Mouse (Mus musculus) kidney, adult 11 months (tissue): ENCODE measurements around the gene Zfp292.
"Not testable (repeated sequence)": the region's sequence is repeated elsewhere in the genome, so short reads cannot be mapped to it uniquely, and the experiment has no call there.

Source experiments
- DNase-seq: peaks from one replicate; pipeline ENCODE4 v3.0.0; 2022

The Zfp292 gene

DNA sequence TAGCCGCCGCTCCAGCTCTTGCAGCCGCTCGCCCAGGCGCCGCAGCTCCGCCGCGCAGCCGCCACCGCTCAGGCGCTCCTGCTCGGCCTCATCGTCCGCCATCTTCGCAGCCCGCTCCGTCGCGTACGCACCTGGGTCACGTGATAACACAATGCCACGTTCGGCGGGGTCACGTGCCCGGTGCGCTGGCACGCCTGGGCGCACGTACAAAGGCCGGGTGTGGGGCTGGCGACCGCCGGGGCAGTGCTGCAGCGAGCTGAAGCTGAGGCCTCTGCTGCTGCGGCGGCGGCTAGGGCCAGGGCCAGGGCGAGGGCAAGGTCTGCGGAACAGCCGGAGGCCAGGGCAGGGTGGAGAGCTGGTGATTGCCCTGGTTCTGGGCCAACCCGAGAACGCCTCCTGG is at the start of gene Zfp292:
TSS of gene Zfp292 (minus strand) at position 143 of the 400 bp plus-strand sequence.
- DNase-seq: peak; percentile 96

DNA sequence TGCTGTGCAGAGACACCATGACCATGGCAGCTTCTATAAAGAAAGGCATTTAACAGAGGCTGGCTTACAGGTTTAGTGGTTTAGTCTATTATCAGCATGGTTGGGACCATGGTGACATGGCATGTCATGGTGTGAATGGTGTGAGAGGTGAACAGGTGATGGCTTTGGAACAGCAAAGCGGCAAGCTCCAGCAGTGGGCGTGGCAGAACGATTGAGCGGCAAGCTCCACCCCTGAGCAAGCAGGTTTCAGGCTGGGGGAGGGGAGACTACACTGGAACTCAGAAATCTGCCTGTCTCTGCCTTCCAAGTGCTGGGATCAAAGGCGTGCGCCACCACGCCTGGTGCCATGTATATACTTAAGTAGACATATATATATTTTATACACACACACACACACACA is 45.6 kb upstream of the Zfp292 start:
- DNase-seq: not testable (repeated sequence)

DNA sequence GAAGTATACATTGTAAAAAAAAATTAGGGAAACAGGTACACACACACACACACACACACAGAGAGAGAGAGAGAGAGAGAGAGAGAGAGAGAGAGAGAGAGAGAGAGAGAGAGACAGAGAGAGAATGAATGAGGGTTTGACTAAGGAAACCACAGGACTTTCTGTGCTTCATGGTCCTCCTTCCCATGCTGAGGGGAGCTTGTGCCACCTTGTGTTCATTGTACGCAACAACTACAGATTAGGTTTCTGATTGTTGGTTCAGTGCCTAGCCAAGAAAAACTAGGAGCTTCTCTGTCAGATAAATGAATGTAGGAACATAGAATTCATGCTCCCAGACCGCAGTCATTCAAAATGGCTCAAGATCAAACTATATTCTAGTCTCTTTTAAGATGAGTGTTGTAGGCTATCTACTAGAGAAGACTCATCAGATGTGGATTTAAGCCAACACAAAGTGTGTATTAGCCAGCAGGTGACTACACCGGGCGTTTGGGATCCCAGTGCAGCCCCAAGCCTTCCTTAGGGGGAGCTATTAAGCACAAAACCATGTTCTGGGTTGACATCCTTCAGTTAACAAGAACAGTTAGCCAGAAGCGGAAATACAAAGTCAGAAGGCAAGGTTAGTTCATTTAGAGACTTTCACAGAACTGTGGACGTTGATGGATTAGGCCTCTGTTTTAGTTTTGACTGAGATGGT is 39.6 kb upstream of the Zfp292 start:
- peak; percentile 8 for DNase-seq

DNA sequence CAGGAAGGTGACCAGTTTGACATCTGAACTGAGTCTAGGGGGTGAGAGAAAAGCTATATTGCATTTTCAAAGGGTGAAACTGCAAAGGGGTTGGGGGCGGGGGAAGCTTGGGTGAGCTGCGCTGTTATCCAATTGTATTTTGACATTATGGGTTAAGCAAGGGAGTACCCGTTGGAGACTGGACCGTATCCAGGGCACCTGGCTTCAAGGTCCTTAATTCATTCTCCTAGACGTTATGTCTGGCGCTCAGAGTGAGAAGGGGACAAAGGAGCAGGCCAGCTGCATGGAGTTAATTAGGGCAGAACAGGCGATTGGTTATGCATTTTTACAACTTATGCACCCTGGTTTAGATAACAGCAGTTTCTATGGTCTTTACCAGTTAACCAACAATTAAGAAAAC is 34.6 kb upstream of the Zfp292 start:
- no peak for DNase-seq

DNA sequence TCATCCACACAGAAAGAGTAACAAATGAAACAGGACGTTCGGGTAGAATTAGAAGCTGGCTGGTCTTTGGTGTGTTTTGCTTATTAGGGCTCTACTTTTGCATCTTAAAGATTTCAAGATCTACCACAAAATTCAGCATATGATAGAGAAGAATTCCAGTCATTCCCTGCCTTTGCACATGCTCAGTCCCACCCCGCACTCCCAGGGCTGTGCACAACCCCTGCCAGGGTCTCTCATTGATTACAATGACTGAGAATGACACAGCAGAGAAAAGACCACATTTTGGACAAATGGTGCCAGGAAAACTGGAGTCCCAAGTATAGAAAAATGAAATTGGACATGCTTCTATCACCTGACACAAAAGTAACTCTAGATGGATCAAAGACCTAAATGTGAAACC is 29.4 kb upstream of the Zfp292 start:
- DNase-seq: no peak

DNA sequence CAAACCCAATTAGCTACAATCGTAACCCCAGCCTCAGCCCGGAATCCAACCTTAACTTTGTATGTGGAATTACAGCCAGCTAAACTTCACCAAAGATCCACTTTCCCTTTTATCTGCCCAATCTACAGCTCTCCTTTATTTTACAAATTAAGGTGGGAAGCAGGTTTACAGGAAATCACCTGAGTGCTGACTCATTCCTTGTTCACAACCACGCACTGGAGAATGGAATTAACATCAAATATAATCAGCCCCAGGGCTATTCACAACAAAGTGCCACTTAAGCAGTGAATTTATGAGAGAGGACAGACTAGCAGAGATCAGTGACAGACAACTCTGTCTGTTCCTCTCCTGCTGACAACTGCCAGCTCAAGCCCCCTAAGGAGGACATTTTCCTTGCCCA is 28.6 kb upstream of the Zfp292 start:
- DNase-seq: no peak

DNA sequence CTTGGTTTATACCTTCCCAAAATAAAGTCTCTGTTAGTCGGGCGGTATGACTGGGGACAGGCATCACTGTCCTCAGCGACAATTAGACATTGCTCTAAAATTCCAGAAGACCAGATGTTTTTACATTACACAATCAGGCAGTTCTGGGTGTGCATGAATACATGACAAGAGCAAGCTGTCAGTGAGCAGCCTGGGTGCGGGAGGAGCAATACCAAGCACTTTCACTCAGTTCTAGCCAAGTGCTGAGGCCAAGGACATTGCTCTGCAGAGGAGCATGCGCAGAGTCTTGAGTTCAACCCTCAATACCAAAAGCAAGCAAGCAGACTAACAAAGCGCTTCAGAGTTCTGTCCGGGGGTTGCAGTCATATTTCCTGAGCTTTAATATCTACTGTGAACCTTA is 25.4 kb upstream of the Zfp292 start:
- no peak for DNase-seq

DNA sequence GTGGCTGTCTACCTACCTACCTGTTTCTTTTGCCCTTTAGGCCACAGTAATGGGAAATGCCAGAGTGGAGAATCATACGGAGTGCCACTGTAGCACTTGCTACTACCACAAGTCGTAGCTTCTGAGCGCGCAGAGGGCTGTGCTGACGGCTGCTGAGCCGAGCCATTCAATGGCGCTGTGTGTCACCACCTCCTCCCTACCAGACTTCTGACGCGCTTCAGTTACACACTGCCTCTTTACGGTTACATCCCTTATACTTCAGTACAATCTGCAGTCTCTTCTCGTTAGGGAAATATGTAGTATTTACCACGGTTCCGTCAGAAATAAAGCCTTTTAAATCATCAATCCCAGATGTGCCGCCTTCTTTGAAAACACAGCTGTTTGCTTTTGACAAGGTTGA is 24.3 kb upstream of the Zfp292 start:
- DNase-seq: no peak

DNA sequence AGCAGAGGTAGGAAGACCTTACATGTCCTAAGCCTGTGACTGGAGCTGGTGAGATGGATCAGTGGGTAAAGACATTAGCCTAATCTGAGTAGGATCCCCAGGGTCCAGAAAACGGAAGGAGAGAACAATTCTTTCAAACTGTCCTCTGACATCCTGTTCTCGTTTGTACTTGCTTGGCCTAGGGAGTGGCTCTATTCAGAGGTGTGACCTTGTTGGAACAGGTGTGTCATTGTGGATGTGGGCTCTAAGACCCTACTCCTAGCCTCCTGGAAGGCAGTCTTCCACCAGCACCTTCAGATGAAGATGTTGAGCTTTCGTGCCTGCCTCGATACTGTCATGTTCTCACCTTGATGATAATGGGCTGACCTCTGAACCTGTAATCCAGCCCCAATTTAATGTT is 23.4 kb upstream of the Zfp292 start:
- no peak for DNase-seq

DNA sequence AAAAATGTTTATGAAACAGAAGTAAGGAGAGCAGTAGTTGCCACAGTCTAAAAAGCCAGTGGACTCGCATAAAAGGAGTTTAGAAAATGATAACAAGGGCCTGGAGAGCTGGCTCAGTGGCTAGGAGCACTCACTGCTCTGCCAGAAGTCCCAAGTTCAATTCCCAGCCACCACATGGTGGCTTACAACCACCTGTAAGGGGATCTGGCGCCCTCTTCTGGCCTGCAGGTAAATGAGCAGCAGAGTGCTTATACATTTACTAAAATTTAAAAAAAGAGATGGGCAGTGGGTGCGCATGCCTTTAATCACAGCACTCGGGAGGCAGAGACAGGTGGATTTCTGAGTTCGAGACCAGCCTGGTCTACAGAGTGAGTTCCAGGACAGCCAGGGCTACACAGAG is 22.6 kb upstream of the Zfp292 start:
- DNase-seq: no peak

DNA sequence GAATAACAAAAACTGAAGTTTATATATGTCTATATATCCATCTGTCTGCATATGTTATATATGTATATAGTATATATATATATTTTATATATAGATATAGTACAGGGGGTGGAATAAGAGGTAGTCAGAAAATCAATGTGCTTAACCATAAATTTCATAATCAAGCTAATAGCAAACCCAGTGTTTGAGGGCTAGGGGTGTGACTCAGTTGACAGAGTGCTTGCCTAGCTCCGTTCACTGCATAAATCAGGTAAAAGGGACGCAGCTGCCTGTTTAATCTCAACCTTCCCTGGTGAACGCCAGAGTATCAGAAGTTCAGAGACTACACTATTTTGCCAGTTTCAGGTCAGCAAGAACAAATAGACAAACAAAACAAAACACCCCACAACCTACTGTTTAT is 18.8 kb upstream of the Zfp292 start:
- DNase-seq: not testable (repeated sequence)

DNA sequence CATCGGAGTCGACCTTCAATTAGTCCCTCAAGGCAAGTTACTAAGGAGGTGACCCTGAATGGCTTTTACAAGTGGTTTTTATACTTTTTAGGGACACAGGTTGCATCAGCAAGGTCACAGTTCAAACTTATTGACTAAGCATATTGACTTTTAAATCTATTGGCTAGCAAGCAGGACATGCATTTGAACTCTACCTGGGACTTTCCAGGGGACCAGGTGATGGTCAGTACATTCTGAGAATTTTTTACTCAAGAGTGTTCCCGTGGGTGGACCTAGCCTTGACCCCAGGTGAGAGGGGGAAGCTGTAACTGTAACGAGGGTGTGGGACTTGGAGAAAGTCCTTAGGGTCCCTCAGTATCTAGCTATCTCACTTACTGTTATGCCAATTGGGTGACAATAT is 18.4 kb upstream of the Zfp292 start:
- no peak for DNase-seq

DNA sequence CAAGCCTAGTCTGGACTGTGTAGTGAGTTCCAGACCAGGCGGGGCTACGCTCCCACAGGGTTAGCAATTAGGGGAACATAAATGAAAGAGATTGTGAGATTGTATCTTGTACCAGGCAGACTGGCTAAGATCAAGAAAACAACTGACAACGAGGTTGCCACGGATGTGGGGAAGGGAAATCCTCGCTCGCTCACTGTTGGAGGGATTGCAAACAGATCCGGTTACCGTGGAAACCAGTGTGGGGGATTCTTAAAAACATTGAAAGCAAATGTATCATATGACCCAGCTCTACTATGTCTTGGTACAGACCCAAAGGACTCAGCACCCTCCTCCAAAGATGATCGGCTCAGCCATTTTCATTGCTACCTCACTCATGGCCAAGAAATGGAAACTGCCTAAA is 17.4 kb upstream of the Zfp292 start:
- no peak for DNase-seq

DNA sequence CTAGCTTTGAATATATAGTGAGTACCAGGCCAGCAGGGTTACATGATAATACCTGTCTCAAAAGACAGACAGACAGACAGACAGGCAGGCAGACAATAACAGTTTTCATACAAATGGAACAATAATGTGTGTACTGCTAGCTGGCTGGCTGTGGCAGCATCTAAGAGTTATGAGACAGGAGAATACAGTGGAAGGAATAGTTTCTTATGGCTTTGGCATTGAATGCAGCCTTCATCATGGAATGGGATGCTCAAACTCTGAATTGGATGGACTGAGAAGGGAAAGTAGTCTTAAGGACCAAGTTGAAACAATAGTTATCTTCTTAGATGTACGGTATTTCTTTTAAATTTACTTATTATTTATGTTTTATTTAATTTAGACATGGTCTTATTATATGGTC is 16.6 kb upstream of the Zfp292 start:
- DNase-seq: no peak

DNA sequence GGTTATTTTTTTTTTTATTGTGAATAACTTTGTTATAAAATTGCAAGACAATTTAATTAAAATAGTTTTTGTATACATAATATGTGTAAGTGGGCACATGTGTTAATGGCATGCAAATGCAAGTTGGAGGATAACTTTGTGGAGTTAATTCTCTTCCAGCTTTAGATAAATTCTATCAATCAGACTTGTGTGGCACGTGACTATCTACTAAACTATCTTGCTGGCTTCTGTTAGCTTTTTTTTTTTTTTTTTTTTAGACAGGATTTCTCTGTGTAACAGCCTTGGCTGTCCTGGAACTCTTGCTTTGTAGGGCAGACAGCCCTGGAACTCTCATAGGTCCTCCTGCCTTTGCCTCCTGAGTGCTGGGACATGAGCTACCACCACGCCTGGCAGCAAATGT is 15.7 kb upstream of the Zfp292 start:
- no peak for DNase-seq

DNA sequence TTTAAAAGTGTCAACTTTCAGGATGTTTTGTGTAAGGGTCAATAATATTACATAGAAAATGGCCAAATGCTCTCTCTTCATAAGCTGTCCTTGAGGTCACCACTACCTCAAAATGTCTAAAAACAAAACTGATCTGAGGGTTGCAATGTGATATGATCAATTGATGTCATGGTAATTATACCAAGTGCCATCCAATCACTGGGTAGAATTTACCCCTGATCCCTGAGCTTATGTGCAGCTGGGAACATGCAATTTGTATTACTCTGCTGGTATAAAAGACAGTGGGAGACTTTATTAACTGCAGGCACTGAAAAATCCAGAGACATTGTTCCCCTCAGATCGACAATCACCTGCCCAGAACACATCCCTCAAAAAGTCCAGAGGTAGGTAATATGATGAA is 10.7 kb upstream of the Zfp292 start, which contains the start of gene Cga:
TSS of gene Cga (plus strand) at position 301 of the 400 bp plus-strand sequence.
- DNase-seq: no peak

DNA sequence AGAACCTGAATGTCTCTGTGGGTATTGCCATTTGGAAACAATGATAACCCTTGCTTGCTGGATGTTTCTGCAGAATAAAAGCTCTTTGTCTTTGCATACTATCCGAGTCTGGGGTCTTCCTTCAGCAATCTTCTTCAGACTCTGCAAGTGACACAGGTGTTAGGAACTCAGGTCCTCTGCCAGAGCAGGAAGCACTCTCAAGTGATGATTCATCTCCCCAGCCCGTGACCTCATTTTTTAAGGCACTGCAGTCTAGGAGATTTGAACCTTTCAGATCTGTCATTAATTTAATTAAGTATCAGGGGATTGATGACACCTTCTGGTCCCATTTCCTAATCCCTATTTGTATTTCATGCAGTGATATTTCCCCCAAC is 7.0 kb upstream of the Zfp292 start:
- no peak for DNase-seq

DNA sequence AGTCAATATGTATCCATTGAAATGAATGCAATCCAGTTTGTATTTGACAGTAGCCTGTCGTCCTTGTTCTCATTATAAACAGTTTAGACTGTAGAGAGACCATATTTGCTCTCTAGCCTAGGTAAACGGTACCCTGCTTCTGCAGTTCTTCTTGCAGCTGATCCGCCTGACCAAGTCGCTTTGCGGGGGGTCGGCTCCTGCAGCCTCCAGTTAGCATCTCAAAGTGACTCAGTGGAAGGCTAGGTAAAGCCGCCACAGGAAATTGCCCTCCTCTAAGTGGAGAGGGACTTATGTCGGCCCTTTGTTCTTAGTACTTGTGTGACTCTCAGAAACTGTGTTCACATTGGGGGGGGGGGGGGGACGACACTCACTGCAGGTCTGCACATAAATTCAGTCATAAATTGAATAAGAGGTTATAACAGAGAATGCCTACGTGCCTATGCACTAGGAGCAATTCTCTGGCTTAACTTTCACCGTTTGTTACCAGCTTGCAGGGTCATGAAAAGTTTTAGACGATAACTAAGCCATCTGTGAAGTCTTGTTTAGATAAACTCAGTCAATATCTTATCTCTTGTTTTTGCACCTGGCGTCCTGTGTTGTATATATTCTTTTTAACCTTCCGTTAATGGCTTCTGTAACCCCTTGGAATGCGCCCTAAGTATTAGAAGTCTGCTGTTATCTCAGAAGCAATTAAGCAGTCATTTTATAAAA is 6.5 kb upstream of the Zfp292 start:
- DNase-seq: no peak

DNA sequence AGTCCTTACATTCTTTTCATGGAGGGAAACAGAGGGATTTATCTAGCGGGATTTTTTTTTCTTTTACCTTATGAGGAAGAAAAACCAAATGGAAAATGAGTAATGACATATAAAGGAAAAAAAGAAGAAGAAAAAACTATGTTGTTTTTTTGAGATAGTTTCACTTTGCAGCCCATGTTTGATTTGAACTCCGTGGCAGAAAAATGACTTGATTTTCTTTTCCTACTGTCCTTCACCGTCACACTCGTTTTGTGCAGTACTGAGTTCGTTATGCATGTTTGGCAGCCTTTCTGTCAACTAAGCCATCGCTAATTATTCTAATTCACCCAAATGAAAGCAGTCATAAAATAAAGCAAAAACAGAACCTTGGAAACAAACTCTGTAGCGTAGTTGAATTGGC is 4.5 kb upstream of the Zfp292 start:
- DNase-seq: no peak

DNA sequence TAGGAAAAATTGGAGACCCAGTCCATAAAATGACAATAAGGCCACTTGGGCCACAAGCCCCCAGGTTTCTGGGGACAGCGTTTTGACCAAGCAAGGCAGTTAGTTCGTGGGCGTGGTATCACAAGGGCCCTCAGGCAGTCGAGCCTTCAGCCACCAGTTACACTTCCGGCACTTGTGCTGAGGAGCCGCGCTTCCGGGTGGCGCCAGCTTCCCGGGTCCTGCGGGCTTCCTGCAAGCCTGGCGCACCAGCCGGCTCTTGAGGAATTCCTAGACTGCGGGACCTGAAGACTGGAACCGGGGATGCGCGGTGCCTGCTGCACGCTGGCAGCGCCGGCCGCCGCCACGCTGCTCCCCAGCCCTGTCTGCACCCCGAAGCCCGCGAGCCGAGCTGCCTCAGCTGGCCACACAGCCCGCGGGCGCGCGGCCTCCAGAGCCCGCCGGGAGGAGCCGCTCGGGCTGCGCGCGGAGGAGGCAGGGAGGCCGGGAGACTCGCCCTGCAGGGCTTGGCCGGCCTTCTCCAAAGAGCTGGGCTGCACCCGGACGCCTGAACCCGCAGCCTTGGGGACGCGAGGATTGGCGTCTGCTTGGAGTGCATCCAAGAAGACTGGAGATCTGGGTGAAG is 3.8 kb upstream of the Zfp292 start:
- peak; percentile 80 for DNase-seq

DNA sequence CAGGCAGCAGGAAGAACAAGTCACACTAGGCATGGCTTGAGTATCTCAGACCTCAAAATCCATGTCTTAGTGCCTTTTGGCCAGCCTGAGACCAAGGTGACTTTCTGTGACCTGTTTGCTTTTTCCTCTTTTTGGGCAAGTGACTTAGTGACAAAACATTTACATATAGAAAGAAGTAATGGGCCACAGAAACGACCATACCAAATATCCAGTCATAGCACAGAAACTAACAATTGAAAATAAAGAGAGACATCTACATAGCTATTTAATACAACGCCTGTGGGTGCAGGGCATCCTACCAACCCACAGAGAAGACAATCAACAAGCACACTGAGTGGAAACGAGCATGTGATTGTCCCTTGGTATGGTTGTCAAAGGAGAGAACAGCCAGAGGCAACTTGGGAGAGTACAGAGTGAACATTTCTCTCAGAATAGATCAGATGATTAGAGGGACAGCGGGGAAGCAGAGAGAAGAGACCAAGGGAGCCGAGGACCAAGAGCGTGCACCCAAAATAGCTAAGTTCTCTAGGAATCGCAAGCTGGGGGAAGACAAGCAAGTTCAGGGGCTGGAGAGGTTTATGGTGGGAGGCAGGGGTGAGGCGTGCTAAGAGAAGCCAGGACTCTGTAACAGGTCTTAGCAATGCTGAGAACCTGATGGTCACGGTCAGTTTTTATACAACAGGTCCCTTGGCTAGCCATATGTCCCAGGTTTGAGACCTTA is 3.0 kb upstream of the Zfp292 start:
- DNase-seq: no peak

DNA sequence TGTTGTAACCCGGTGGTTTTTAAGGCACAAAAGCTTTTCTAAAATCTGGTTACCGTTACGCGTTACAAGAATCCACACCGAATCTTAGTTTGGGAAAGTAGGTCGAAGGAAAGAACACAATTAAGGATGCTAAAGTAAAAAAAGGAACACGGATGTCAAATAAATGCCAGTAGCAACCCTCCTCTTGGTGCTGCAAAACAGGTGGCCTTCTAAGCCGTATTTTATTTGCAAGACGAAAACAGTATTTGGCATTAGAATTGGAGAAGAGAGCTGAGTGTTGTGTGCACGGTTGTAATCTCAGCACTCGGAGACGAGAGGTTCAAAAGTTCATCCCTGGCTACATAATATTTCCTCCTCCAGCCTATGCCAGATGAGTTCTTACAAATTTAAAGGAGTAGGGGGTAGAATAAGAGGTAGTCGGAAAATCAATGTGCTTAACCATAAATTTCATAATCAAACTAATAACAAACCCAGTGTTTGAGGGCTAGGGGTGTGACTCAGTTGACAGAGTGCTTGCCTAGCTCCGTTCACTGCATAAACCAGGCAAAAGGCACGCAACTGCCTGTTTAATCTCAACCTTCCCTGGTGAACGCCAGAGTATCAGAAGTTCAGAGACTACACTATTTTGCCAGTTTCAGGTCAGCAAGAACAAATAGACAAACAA is 738 bp upstream of the Zfp292 start:
- DNase-seq: no peak

DNA sequence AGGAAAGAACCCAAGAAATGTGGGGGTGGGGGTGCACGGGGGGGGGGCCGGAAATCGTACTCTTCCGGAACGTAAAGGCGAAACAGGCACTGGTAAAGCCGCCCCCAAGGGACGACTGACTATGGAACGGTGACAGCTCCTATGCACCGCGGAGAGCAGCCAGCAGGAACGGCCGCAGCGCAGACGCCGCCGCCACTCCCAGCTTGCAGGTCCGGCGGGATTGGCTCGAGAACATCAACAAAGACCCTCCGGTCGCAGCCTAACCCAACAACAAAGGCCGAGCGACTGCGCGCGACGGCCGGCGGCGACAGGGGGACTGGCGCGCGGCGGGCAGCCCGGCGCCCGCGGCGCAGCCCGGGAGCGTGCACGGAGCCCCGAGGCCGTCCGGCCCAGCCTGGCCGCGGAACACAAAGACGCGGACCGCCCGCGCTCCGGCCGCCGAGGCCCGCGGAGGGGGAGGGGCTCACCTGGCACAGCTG is 430 bp downstream of the Zfp292 start:
- no peak for DNase-seq
